Mouse (Mus musculus) brain, adult 2 months (tissue): Measurements from ENCODE around the gene Laptm4a.

Source experiments
- DNase-seq: peaks from one replicate; pipeline ENCODE4 v3.0.0; 2011; ENCODE audit warnings: low read depth, low spot score

Laptm4a gene

DNA sequence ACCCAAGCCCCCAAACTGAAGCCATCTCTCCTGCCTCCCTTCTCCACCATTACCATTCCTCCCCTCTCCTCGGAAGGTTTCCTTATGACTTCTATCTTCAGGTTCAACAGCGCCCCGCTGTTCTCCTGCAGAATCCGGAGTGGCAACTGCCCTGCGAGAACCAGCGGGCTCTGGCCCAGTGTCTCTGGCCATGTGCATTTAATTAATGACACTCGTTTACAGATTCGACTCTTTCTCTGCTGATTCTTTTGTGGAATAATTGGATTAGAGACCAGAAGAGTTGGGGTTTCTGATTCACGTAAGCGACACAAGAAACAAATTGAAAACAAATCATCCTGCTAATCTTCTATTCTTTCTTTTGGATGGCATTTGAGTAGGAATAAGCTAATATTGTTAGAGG is 31.7 kb downstream of the Laptm4a start:
- DNase-seq, result no peak

- DNase-seq, result no peak
These were observed 32.7 kb downstream of the Laptm4a start for GRCm38 (mm10) chr12:8954161-8954561.

- no peak for DNase-seq
These were observed 40.3 kb downstream of the Laptm4a start for GRCm38 (mm10) chr12:8961607-8962316.

DNA sequence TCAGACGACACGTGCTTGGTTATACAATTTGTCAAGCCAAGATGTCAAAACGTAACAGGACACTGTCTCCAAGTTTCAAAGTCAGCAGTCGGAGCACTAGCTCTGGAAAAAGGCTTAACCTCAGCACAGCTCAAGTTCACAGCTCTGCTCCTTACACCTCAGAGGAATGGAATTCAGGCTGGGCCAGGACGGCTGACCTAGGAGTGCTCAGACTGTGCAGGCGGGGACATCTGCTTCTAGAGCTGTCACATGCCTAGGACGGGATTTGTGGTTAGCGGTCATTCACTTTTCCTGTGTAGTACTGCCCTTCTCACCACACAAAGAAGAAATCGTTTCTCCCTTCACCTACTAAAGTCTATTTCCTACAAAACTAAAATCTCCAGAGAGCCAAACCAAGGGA is 48.4 kb downstream of the Laptm4a start:
- no peak for DNase-seq

GRCm38 (mm10) chr12:8973820-8974465 is 52.5 kb downstream of the Laptm4a start, which contains the start of gene Wdr35:
Gene Wdr35, plus strand, starts transcription at chr12:8973892.
- DNase-seq, result peak; percentile 94

DNA sequence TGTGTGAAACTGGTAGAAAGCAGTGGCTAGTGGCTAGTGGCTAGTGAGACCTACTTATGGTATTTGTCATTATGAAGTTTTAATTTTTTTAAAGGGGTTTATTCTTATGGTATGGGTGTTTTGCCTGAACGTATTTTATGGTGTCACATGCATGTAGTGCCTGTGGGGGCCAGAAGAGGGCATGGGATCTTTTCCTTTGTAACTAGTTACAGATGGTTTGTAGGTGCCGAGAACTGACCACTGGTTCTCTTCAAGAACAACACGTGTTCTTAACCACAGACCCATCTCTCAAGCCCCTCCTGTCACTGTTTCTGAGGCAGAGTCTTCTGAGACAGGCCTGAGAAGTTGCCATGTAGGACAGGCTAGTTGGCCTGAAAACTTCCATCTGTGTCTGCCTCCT is 53.6 kb downstream of the Laptm4a start:
- no peak for DNase-seq
